Mouse (Mus musculus): ENCODE data around the gene Cdc45. TPM values are rescaled to one million over a fixed set of nuclear protein-coding genes. Genes with fewer than 3 reads are reported as not detected.

The Cdc45 gene
- total RNA-seq, 2 experiments from 2014 or later: 2.0 to 2.2 TPM

- peak; percentile 11 to 27 for DNase-seq (ENCODE audit: low spot score in 2 of 2)
Measured at GRCm38 (mm10) chr16:18795223-18795899, 16.4 kb downstream of the Cdc45 start.

GRCm38 (mm10) chr16:18788627-18789406 lies 23.0 kb downstream of the Cdc45 start:
- no peak for DNase-seq (ENCODE audit: low spot score in 2 of 2)

DNA sequence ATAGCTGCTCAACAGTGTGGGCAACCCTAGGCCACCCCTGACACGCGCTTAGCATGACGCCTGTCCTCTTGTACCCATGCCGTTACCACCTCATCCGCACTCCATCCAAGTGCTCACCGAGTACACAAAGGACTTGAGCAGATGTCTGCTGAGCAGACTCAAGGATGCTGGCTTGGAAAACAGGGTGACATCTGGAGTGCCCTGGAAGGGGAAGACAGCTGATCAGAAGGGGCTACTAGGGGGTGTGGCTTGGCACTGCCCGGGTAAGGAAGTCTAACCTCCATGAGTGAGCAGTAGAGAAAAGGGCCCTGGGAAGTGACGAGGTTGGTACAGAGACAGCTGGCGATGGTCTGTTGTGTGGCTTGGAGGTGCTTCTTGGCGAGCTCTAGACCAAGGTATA lies 25.1 kb downstream of the Cdc45 start:
- DNase-seq (ENCODE audit: low spot score in 2 of 2): no peak

DNA sequence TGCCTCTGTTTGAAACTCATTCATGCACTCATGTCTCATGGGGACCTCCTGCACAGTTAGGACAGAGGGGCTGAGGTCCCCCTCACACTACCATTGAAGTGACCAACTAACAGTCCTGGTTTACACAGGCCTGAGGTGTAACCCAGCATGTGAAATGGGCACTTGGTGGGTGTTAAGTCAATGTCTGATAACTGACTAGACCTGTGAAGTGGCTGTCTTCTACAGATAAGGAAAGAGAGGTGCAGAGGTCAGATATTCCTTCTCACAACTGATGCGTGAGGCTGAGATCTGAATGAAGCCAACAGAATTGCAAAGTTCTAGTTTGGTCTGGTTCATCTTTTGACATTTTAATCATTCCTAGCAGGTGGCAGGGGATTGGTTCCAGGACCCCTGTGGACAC lies 26.3 kb downstream of the Cdc45 start:
- DNase-seq (ENCODE audit: low spot score in 2 of 2): no peak

DNA sequence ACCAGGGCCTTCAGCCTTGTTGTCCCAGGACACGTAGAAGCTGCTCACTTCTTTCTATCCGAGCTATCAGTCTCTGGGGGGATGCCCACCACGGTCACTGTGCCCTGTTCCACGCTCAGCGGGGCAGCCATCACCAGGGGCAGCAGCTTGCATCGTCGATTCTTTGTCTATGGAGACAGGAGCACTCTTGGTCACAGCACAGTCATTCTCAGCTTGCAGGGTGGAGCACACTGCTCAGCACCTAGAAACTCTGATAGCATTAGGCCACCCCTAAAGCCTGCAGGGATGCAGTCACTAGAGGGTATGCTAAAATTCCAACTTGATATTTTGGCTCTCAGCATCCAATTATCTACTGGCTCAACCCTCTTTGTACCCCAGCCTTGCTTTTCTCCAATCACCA lies 26.8 kb downstream of the Cdc45 start:
- no peak for DNase-seq (ENCODE audit: low spot score in 2 of 2)

- no peak for DNase-seq (ENCODE audit: low spot score in 2 of 2)
Measured at GRCm38 (mm10) chr16:18781810-18782209, 30.0 kb downstream of the Cdc45 start.

DNA sequence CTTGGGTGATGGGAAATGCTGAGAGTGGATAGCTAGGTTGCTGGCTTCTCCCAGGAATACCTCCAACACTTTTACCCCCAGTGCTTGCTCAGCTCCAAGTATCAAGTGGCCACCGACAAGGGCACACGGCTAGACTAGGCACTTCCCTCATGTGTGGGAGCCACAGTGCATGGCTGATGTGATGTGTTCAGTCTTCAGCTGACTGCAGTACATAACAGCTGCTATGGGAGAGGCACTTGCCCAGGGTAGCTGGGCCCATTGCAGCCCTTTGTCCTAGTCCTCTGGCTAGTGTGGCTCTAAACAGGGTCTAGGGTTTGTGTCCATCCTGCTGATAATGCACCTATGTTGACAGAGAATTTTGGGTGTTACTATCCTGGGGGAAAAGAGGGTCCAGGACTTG lies 33.3 kb downstream of the Cdc45 start:
- no peak for DNase-seq (ENCODE audit: low spot score in 2 of 2)

GRCm38 (mm10) chr16:18777101-18778080 lies 34.4 kb downstream of the Cdc45 start:
- DNase-seq (ENCODE audit: low spot score in 2 of 2): no peak

DNA sequence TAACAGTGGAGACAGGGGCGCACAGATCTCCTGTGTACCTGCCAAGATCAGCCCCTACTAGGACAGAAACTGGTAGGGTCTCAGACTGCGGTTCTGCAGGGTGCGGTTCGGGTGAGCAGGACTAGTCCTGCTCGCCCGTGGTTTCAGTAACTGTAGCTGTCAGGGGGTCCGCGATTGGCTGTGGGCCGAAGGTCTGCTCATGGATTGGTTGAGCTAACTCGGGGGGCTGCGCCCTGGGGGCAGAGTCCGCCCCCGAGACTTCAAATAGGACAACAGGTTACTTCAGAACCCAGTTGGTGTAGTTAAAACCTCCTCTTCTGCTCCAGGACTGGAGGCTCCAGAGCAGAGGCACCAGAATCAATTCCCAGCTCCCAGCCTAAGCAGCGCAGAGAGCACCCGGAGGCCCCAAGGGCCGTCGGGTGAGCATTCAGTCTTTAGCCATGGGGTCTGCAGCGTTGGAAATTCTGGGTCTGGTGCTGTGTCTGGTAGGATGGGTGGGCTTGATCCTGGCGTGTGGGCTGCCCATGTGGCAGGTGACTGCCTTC lies 35.2 kb downstream of the Cdc45 start, which contains the start of gene Cldn5:
Gene Cldn5 (plus strand): TSS at position 292 of the 545 bp plus-strand sequence.
- DNase-seq (ENCODE audit: low spot score in 2 of 2): no peak

- DNase-seq (ENCODE audit: low spot score in 2 of 2): no peak
Measured at GRCm38 (mm10) chr16:18775621-18776555, 35.9 kb downstream of the Cdc45 start.

GRCm38 (mm10) chr16:18773936-18774335 lies 37.9 kb downstream of the Cdc45 start:
- no peak for DNase-seq (ENCODE audit: low spot score in 2 of 2)

GRCm38 (mm10) chr16:18769501-18769900 lies 42.3 kb downstream of the Cdc45 start:
- no peak for DNase-seq (ENCODE audit: low spot score in 2 of 2)

GRCm38 (mm10) chr16:18766390-18766789 lies 45.4 kb downstream of the Cdc45 start:
- no peak for DNase-seq (ENCODE audit: low spot score in 2 of 2)

DNA sequence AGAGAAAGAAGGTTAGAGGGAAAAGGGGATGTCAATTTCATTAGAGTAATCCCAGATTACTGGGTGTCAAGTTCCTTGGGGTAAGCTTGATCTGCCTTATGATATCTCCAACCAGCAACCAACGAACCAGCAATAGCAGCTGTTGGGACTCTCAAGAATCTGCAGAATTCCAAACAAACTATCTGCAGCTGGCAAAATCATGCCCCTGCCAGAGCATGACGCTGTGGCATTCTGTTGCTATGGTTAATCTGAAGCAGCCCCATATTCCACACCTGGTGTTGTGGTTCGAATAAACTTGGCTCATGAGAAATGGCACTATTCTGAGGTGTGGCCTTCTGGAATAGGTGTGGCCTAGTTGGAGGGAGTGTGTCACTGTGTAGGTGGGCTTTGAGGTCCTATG lies 48.8 kb downstream of the Cdc45 start:
- no peak for DNase-seq (ENCODE audit: low spot score in 2 of 2)

DNA sequence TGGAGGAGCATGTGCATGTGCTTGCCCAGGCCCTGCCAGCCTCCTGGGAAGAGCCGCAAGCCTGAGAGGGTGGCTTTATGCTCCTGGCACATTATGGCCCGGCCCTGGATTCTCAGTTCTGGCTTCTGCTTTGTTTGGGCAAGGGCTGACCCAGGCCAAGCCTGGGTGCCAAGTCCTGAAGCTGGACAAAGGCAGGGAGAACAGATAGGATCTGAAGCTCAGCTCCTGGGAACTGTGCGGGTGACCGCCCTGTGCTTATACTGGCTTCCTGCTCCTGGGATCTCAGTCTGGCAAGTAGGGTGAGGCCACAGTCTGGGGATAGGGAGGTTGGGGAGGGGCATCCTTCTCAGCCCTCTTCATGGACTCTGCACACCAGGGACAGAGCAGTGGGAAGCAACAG lies 50.1 kb downstream of the Cdc45 start:
- no peak for DNase-seq (ENCODE audit: low spot score in 2 of 2)

DNA sequence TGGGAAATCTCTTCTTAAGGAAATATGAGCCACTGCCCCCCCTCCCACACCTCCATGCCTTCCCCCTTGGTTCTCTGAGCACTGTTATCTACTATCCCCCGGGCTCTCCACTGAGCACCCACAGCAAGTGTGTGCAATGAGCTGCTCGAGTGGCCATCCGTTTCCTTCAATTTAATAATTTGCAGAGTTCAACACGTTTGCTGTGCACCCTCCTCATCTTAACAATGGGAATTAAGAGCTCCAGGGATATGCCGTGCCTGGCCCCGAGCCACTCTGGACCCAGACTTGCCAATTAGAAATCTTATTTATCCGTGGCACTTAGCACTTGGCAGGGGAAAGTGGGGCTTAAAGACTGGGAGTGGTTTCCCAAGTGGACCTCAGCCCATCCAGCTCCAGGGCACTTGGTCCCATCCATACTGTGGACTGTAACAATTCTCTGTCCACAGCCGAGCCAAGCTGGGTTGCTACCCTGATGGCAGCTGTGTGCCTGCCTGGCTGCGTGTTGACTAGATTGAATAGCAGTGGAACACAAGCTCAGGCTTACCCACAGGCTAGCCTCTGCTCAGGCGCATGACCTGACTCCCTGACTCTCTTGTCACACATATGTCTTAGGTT lies 59.8 kb downstream of the Cdc45 start:
- DNase-seq (ENCODE audit: low spot score in 2 of 2): no peak

DNA sequence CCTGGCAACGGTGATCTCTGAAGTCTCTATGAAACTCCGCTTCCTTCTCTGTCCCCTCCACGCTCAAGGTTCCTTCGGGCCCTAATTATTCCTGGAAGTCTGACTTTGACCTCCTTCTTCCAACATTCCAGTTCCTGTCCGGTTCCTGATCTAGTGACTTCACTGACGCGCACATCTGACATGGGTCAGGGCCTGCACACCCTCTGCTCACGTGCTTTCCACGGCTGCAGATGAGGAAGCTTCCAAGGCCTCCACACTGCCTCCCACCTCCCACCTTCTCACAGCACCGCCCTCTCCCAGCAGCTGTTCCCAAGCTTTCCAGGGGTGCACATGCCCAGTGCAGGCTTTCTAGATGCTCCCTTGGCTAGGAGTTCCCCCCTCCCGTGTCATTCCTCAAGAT lies 60.7 kb downstream of the Cdc45 start:
- no peak for DNase-seq (ENCODE audit: low spot score in 2 of 2)

DNA sequence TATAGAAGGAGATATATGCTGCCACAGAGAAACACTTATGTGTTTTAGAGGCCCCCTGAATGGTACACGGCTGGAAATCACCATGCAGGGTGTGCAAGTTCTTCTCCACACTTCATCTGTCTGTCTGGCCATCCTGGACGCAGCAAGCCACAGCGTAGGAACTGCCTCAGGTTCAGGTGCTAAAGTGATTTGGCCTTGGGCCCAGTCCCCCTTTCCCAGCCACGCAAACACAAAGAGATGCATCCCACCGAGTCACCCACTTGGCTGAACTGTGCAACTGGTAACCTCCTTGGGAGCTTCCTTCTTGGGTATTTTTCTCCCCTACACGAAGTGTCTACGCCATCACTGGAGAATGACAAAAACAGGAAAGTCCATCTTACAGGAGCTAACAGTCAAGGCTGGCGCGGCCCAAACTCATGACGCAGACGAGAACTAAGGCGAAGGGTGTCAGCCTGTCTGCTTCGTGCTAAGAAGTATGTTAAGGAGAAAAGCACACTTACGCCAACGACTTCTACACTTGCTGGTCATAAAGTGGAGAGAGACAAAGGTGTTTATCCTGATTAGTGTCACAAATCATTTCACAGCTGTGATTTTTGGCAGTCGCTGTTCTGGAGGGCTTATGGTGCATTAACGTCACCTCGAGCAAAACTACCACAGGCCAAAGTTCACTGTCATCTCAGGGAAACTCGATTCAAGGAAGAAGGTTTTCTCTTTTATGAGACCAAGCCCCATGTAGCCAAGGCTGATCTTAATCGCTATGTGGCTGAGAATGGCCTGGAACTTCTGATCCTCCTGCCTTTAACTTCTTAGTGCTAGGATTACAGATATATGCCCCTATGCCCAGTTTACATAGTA lies 65.3 kb downstream of the Cdc45 start:
- no peak for DNase-seq (ENCODE audit: low spot score in 2 of 2)

GRCm38 (mm10) chr16:18738303-18738702 lies 73.5 kb downstream of the Cdc45 start:
- no peak for DNase-seq (ENCODE audit: low spot score in 2 of 2)
